Mouse (Mus musculus) kidney, embryonic 16.5 days (tissue): ENCODE measurements around the gene Msantd3. TPM values are rescaled to one million over a fixed set of nuclear protein-coding genes. Genes with fewer than 3 reads are reported as not detected.

Experiments used
- ATAC-seq: fragments of 200-750 bp; cut with Nextera tagmentation; 2 replicates; pipeline ENCODE4 v1.8.0; 2017; ENCODE audit warnings: moderate TSS enrichment; ENCODE audit not compliant: low FRiP score, low TSS enrichment
- H3K27ac ChIP-seq: fragments of 300-500 bp; sonication (generic); 2 replicates; pipeline ENCODE4 v1.5.1; 2014; ENCODE audit warnings: low read length
- H3K27me3 ChIP-seq: fragments of 300-500 bp; sonication (generic); 2 replicates; pipeline ENCODE4 v1.6.1; 2014; ENCODE audit warnings: low read length, control low read depth, mixed read lengths; ENCODE audit not compliant: insufficient read depth
- H3K36me3 ChIP-seq: fragments of 300-500 bp; sonication (generic); 2 replicates; pipeline ENCODE4 v1.6.1; 2014; ENCODE audit warnings: low read length, control low read depth, mixed read lengths; ENCODE audit not compliant: insufficient read depth
- H3K4me1 ChIP-seq: fragments of 300-500 bp; sonication (generic); 2 replicates; pipeline ENCODE4 v1.6.1; 2014; ENCODE audit warnings: low read length, control low read depth, mixed read lengths; ENCODE audit not compliant: insufficient read depth
- H3K4me2 ChIP-seq: fragments of 300-500 bp; sonication (generic); replicated peaks from 2 replicates; pipeline ENCODE4 v1.6.1; 2014; ENCODE audit warnings: low read depth, low read length
- H3K4me3 ChIP-seq: fragments of 300-500 bp; sonication (generic); 2 replicates; pipeline ENCODE4 v1.5.1; 2014; ENCODE audit warnings: mild to moderate bottlenecking, low read length
- H3K9ac ChIP-seq: fragments of 300-500 bp; sonication (generic); replicated peaks from 2 replicates; pipeline ENCODE4 v1.6.1; 2014; ENCODE audit warnings: low read length
- H3K9me3 ChIP-seq: fragments of 300-500 bp; sonication (generic); 2 replicates; pipeline ENCODE4 v1.6.1; 2016; ENCODE audit warnings: low read length, control low read depth
- WGBS: fragments of 180-500 bp; shearing (Covaris S2); extraction: QIAGEN DNeasy Blood & Tissue Kit; methylation state at CpG from one replicate; pipeline ENCODE4 v1.1.7; 2014; 5-methylcytosine and 5-hydroxymethylcytosine counted together
- polyA plus RNA-seq: library from polyadenylated mRNA; unstranded; fragments of >200 nt; fragmentation: Nextera tagmentation; extraction: Ambion mirVana; gene quantifications from 2 replicates; pipeline ENCODE4 v1.2.1, GENCODE M21; 2015

The Msantd3 gene
- polyA plus RNA-seq, 1 experiment from 2014 or later, result 29.5 TPM

GRCm38 (mm10) chr4:48591390-48591789, 51.7 kb downstream of the Msantd3 start:
- Histone ChIP-seq H3K36me3 (peaks cover 4% of the 10 kb centered on the region; the same call in 1 of the 2 replicates), H3K4me3 (no peak overlapping the region), H3K27ac (no peak overlapping the region), H3K9me3 (peaks cover 3% of the 10 kb centered on the region; the same call in 1 of the 2 replicates), H3K4me2 (no peak overlapping the region), H3K4me1 (peaks cover 8% of the 10 kb centered on the region), H3K9ac (no peak overlapping the region), H3K27me3 (no peaks in the 10 kb centered on the region)
- ATAC-seq, result no peak
- 100% methylated on average over 3 of the region's 3 CpGs for WGBS

GRCm38 (mm10) chr4:48592328-48592727, 52.6 kb downstream of the Msantd3 start:
- ATAC-seq, result peak; percentile 59; the same call in 1 of the 2 replicates

GRCm38 (mm10) chr4:48592844-48593243, 53.1 kb downstream of the Msantd3 start:
- no peak for ATAC-seq
- H3K9ac ChIP-seq, result no peak overlapping the region
- 0 out of 2 replicates have a peak, but pooled peaks cover under 1% of the 10 kb centered on the region for H3K36me3 ChIP-seq
- no peaks in the 10 kb centered on the region for H3K27me3 ChIP-seq
- no peak overlapping the region for H3K27ac ChIP-seq
- WGBS, result 91% methylated on average over 7 of the region's 7 CpGs
- H3K9me3 ChIP-seq, result no peaks in the 10 kb centered on the region
- H3K4me2 ChIP-seq, result no peak overlapping the region
- H3K4me3 ChIP-seq, result no peak overlapping the region
- 0 out of 2 replicates have a peak, but pooled peaks cover 4% of the 10 kb centered on the region for H3K4me1 ChIP-seq

More at GRCm38 (mm10) chr4:48592328-48592727, 52.6 kb downstream of the Msantd3 start:
- Histone ChIP-seq H3K36me3 (peaks cover 4% of the 10 kb centered on the region; the same call in 1 of the 2 replicates), H3K4me1 (0 out of 2 replicates have a peak, but pooled peaks cover 4% of the 10 kb centered on the region), H3K4me2 (no peak overlapping the region), H3K9me3 (peaks cover 3% of the 10 kb centered on the region; the same call in 1 of the 2 replicates), H3K4me3 (no peak overlapping the region), H3K27me3 (no peaks in the 10 kb centered on the region), H3K9ac (no peak overlapping the region), H3K27ac (no peak overlapping the region)
- 34% methylated on average over 5 of the region's 5 CpGs for WGBS

- Histone ChIP-seq H3K4me1 (0 out of 2 replicates have a peak, but pooled peaks cover 4% of the 10 kb centered on the region), H3K27me3 (no peaks in the 10 kb centered on the region), H3K36me3 (no peaks in the 10 kb centered on the region), H3K9me3 (no peaks in the 10 kb centered on the region), H3K4me3 (no peak overlapping the region), H3K27ac (no peak overlapping the region), H3K9ac (no peak overlapping the region), H3K4me2 (no peak overlapping the region)
- ATAC-seq, result no peak
- 89% methylated on average over 7 of the region's 7 CpGs for WGBS
Measured at GRCm38 (mm10) chr4:48596111-48596510, 56.4 kb downstream of the Msantd3 start.

GRCm38 (mm10) chr4:48605650-48606049, 65.9 kb downstream of the Msantd3 start:
- Histone ChIP-seq H3K4me1 (no peaks in the 10 kb centered on the region), H3K4me3 (no peak overlapping the region), H3K36me3 (peaks cover 12% of the 10 kb centered on the region), H3K9me3 (no peaks in the 10 kb centered on the region), H3K4me2 (no peak overlapping the region), H3K9ac (no peak overlapping the region), H3K27ac (no peak overlapping the region), H3K27me3 (no peaks in the 10 kb centered on the region)
- WGBS, result 70% methylated on average over 3 of the region's 3 CpGs
- no peak for ATAC-seq

- H3K4me3 ChIP-seq, result no peak overlapping the region
- no peaks in the 10 kb centered on the region for H3K27me3 ChIP-seq
- no peaks in the 10 kb centered on the region for H3K9me3 ChIP-seq
- 92% methylated on average over 9 of the region's 9 CpGs for WGBS
- ATAC-seq, result no peak
- H3K4me2 ChIP-seq, result no peak overlapping the region
- no peak overlapping the region for H3K9ac ChIP-seq
- no peak overlapping the region for H3K27ac ChIP-seq
- H3K36me3 ChIP-seq, result peaks cover 16% of the 10 kb centered on the region
- H3K4me1 ChIP-seq, result no peaks in the 10 kb centered on the region
Measured at GRCm38 (mm10) chr4:48609485-48609884, 69.8 kb downstream of the Msantd3 start.

GRCm38 (mm10) chr4:48610251-48610650, 70.5 kb downstream of the Msantd3 start:
- Histone ChIP-seq H3K9me3 (no peaks in the 10 kb centered on the region), H3K27ac (no peak overlapping the region), H3K4me2 (no peak overlapping the region), H3K4me1 (no peaks in the 10 kb centered on the region), H3K27me3 (no peaks in the 10 kb centered on the region), H3K4me3 (no peak overlapping the region), H3K36me3 (peaks cover 20% of the 10 kb centered on the region), H3K9ac (no peak overlapping the region)
- WGBS, result 96% methylated on average over 6 of the region's 6 CpGs
- ATAC-seq, result no peak

Other genes starting within 250 kb of the Msantd3 start
- 56.9 and 57.5 TPM in 2 replicates for gene Tex10, start 66.5 kb upstream of the Msantd3 start, polyA plus RNA-seq
- 10.4 and 19.8 TPM in 2 replicates for gene Tmeff1, start 45.2 kb downstream of the Msantd3 start, polyA plus RNA-seq
- 0.82 and 1.3 TPM in 2 replicates for gene Cavin4, start 123.6 kb downstream of the Msantd3 start, polyA plus RNA-seq